Comparison of ENCODE assay signal across 32 mouse cellular contexts in the genomic region with DNA sequence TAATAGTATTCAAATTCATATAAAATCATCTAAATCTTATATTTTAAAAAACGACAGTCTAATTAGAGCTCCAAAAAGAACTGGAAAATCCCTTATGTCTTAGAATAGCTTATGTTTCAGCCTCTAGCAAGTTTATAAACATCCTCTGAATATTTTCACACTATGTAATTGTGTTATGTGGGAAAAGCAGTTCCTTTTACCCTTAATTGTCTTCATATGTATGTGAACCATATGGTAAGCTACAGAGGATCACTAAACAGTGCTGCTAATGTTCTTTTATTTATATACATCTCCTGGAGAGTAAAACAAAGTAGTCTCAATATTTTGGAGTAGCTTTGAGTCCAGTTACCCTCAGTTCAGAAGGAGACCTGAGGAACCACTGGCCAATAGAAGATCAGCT.
"Had no signal": no experiment of that assay in that cellular context is flagged by ENCODE, and none has a peak within 500 bp of the region (broad histone marks: within the 10 kb centered on the region; RNA-seq: fewer than 3 reads in every experiment).

No protein-coding gene starts in this region.

- H3K9ac ChIP-seq: limb, embryonic 12.5 days; limb, embryonic 13.5 days; limb, embryonic 15.5 days; liver, embryonic 12.5 days; liver, embryonic 13.5 days; liver, embryonic 14.5 days; liver, embryonic 15.5 days; liver, postnatal 0 days; lung, embryonic 14.5 days; lung, embryonic 15.5 days; midbrain, embryonic 12.5 days; midbrain, embryonic 13.5 days; midbrain, embryonic 15.5 days; neural tube, embryonic 12.5 days had no signal

- H3K4me2 ChIP-seq: limb, embryonic 12.5 days; limb, embryonic 13.5 days; limb, embryonic 15.5 days; liver, embryonic 11.5 days; liver, embryonic 12.5 days; liver, embryonic 13.5 days; liver, embryonic 15.5 days; lung, embryonic 14.5 days; lung, embryonic 15.5 days; midbrain, embryonic 11.5 days; midbrain, embryonic 12.5 days; midbrain, embryonic 13.5 days; midbrain, embryonic 15.5 days; neural tube, embryonic 12.5 days had no signal

- H3K36me3 ChIP-seq: limb, embryonic 10.5 days; limb, embryonic 12.5 days; limb, embryonic 13.5 days; limb, embryonic 15.5 days; liver, embryonic 12.5 days; liver, embryonic 13.5 days; liver, embryonic 15.5 days; lung, embryonic 15.5 days; midbrain, embryonic 10.5 days; midbrain, embryonic 12.5 days; midbrain, embryonic 13.5 days; midbrain, embryonic 15.5 days; neural tube, embryonic 12.5 days had no signal

- H3K4me3 ChIP-seq: limb, embryonic 10.5 days; limb, embryonic 12.5 days; limb, embryonic 13.5 days; limb, embryonic 15.5 days; liver, embryonic 12.5 days; liver, embryonic 13.5 days; liver, embryonic 15.5 days; lung, embryonic 15.5 days; megakaryocyte, embryonic 14.5 days; midbrain, embryonic 10.5 days; midbrain, embryonic 12.5 days; midbrain, embryonic 13.5 days; midbrain, embryonic 15.5 days; myocyte; neural tube, embryonic 12.5 days had no signal

- DNase-seq: left cerebral cortex, postnatal 4 days; liver; liver, embryonic 13.5 days; liver, postnatal 0 days; lung, adult 18-20 months; lung, adult 2 months; lung, embryonic 14.5 days; lung, postnatal 10 days; lung, postnatal 14 days; lung, postnatal 36 days; lung, postnatal 4 days; midbrain, embryonic 14.5 days had no signal

- H3K4me1 ChIP-seq: limb, embryonic 10.5 days; limb, embryonic 12.5 days; limb, embryonic 13.5 days; limb, embryonic 15.5 days; liver, embryonic 12.5 days; liver, embryonic 13.5 days; liver, embryonic 15.5 days; lung, embryonic 15.5 days; megakaryocyte, embryonic 14.5 days; midbrain, embryonic 10.5 days; midbrain, embryonic 12.5 days; midbrain, embryonic 13.5 days; midbrain, embryonic 15.5 days; neural tube, embryonic 12.5 days had no signal

- H3K27ac ChIP-seq: limb, embryonic 10.5 days; limb, embryonic 12.5 days; limb, embryonic 13.5 days; limb, embryonic 15.5 days; liver, embryonic 12.5 days; liver, embryonic 13.5 days; liver, embryonic 14.5 days; liver, embryonic 15.5 days; lung, embryonic 15.5 days; macrophage; midbrain, embryonic 10.5 days; midbrain, embryonic 12.5 days; midbrain, embryonic 13.5 days; midbrain, embryonic 15.5 days; neural tube, embryonic 12.5 days had no signal

- H3K9me3 ChIP-seq: limb, embryonic 10.5 days; limb, embryonic 12.5 days; limb, embryonic 13.5 days; limb, embryonic 15.5 days; liver, embryonic 12.5 days; liver, embryonic 13.5 days; liver, embryonic 15.5 days; lung, embryonic 15.5 days; megakaryocyte, embryonic 14.5 days; midbrain, embryonic 10.5 days; midbrain, embryonic 12.5 days; midbrain, embryonic 13.5 days; midbrain, embryonic 15.5 days; neural tube, embryonic 12.5 days had no signal

- H3K27me3 ChIP-seq: limb, embryonic 12.5 days; limb, embryonic 13.5 days; limb, embryonic 15.5 days; liver, embryonic 12.5 days; liver, embryonic 13.5 days; liver, embryonic 15.5 days; lung, embryonic 15.5 days; megakaryocyte, embryonic 14.5 days; midbrain, embryonic 12.5 days; midbrain, embryonic 13.5 days; midbrain, embryonic 15.5 days; neural tube, embryonic 12.5 days had no signal

- ATAC-seq: liver, embryonic 12.5 days; liver, postnatal 0 days; lung, postnatal 0 days; midbrain, embryonic 13.5 days; midbrain, embryonic 15.5 days; midbrain, embryonic 16.5 days had no signal
